Mouse (Mus musculus): ENCODE results near the gene A2ml1. TPM values are rescaled to one million over a fixed set of nuclear protein-coding genes. Genes with fewer than 3 reads are reported as not detected.
A peak's percentile ranks its signal among the peaks of the same experiment; 100 is the strongest.

A2ml1 gene
- total and polyA plus RNA-seq, 2 experiments from 2014 or later: 3.9 to 14.2 TPM

GRCm38 (mm10) chr6:128504743-128505142 is 76.7 kb downstream of the A2ml1 start:
- 44% methylated on average over 5 of the region's 5 CpGs for WGBS
- Histone ChIP-seq H3K9me3 (ENCODE audit: low read length) (no peaks in the 10 kb centered on the region), H3K4me2 (ENCODE audit: low read depth) (no peak overlapping the region), H3K9ac (no peak overlapping the region), H3K4me3 (ENCODE audit: low read depth, low read length) (no peak overlapping the region), H3K36me3 (ENCODE audit: insufficient read depth) (no peaks in the 10 kb centered on the region), H3K27ac (ENCODE audit: low read depth, low read length) (no peak overlapping the region), H3K27me3 (ENCODE audit: insufficient read depth, low read length) (no peaks in the 10 kb centered on the region), H3K4me1 (ENCODE audit: insufficient read depth) (no peaks in the 10 kb centered on the region)
- ATAC-seq (peak; percentile 60), DNase-seq (peak; percentile 45)
- no peak for TF ChIP-seq CTCF (IDR thresholded peaks at IDR 0.05; ENCODE audit: low read depth)

GRCm38 (mm10) chr6:128495346-128495745 is 86.1 kb downstream of the A2ml1 start:
- Histone ChIP-seq H3K36me3 (ENCODE audit: insufficient read depth) (no peaks in the 10 kb centered on the region), H3K9ac (no peak overlapping the region), H3K27ac (ENCODE audit: low read depth, low read length) (no peak overlapping the region), H3K4me2 (ENCODE audit: low read depth) (no peak overlapping the region), H3K27me3 (ENCODE audit: insufficient read depth, low read length) (no peaks in the 10 kb centered on the region), H3K9me3 (ENCODE audit: low read length) (no peaks in the 10 kb centered on the region), H3K4me3 (ENCODE audit: low read depth, low read length) (no peak overlapping the region), H3K4me1 (ENCODE audit: insufficient read depth) (no peaks in the 10 kb centered on the region)
- DNase-seq (no peak), ATAC-seq (no peak)
- WGBS: 69% methylated on average over 1 of the region's 1 CpGs
- TF ChIP-seq CTCF (IDR thresholded peaks at IDR 0.05; ENCODE audit: low read depth): no peak

- no peak for TF ChIP-seq CTCF (IDR thresholded peaks at IDR 0.05; ENCODE audit: low read depth)
- Histone ChIP-seq H3K27me3 (ENCODE audit: insufficient read depth, low read length) (no peaks in the 10 kb centered on the region), H3K4me3 (ENCODE audit: low read depth, low read length) (no peak overlapping the region), H3K36me3 (ENCODE audit: insufficient read depth) (no peaks in the 10 kb centered on the region), H3K9me3 (ENCODE audit: low read length) (no peaks in the 10 kb centered on the region), H3K27ac (ENCODE audit: low read depth, low read length) (no peak overlapping the region), H3K4me1 (ENCODE audit: insufficient read depth) (no peaks in the 10 kb centered on the region), H3K9ac (no peak overlapping the region), H3K4me2 (ENCODE audit: low read depth) (no peak overlapping the region)
- WGBS: 70% methylated on average over 15 of the region's 15 CpGs
- ATAC-seq (no peak), DNase-seq (no peak)
Observed at GRCm38 (mm10) chr6:128494646-128495331, 86.6 kb downstream of the A2ml1 start.

- H3K27me3 ChIP-seq (ENCODE audit: insufficient read depth, low read length): no peaks in the 10 kb centered on the region
- WGBS: 84% methylated on average over 4 of the region's 4 CpGs
- no peak overlapping the region for H3K4me3 ChIP-seq (ENCODE audit: low read depth, low read length)
- H3K4me2 ChIP-seq (ENCODE audit: low read depth): no peak overlapping the region
- no peaks in the 10 kb centered on the region for H3K36me3 ChIP-seq (ENCODE audit: insufficient read depth)
- no peak for ATAC-seq
- no peak overlapping the region for H3K9ac ChIP-seq
- DNase-seq: no peak
- no peaks in the 10 kb centered on the region for H3K4me1 ChIP-seq (ENCODE audit: insufficient read depth)
- H3K9me3 ChIP-seq (ENCODE audit: low read length): no peaks in the 10 kb centered on the region
- no peak for TF ChIP-seq CTCF (IDR thresholded peaks at IDR 0.05; ENCODE audit: low read depth)
- H3K27ac ChIP-seq (ENCODE audit: low read depth, low read length): no peak overlapping the region
Observed at GRCm38 (mm10) chr6:128491916-128492315, 89.5 kb downstream of the A2ml1 start.

- no peaks in the 10 kb centered on the region for H3K27me3 ChIP-seq (ENCODE audit: insufficient read depth, low read length)
- H3K36me3 ChIP-seq (ENCODE audit: insufficient read depth): no peaks in the 10 kb centered on the region
- H3K4me1 ChIP-seq (ENCODE audit: insufficient read depth): no peaks in the 10 kb centered on the region
- ATAC-seq (no peak), DNase-seq (no peak)
- no peak overlapping the region for H3K4me2 ChIP-seq (ENCODE audit: low read depth)
- no peak overlapping the region for H3K27ac ChIP-seq (ENCODE audit: low read depth, low read length)
- H3K9me3 ChIP-seq (ENCODE audit: low read length): no peaks in the 10 kb centered on the region
- no peak overlapping the region for H3K4me3 ChIP-seq (ENCODE audit: low read depth, low read length)
- no peak for TF ChIP-seq CTCF (IDR thresholded peaks at IDR 0.05; ENCODE audit: low read depth)
- H3K9ac ChIP-seq: no peak overlapping the region
- WGBS: 97% methylated on average over 10 of the region's 10 CpGs
Observed at GRCm38 (mm10) chr6:128490141-128490540, 91.3 kb downstream of the A2ml1 start.

Other genes starting within 250 kb of the A2ml1 start
- gene Tulp3, start 225.8 kb downstream of the A2ml1 start, total RNA-seq (2014; rRNA removed): 12.6 and 13.5 TPM in 2 replicates
- 8.1 and 11.0 TPM in 2 replicates for gene Tulp3, start 225.8 kb downstream of the A2ml1 start, polyA plus RNA-seq (2015; fragmentation: Nextera tagmentation; extraction: Ambion mirVana)
- gene Rhno1, start 218.7 kb downstream of the A2ml1 start, total RNA-seq (2014; rRNA removed): 21.5 and 32.1 TPM in 2 replicates
- 67.8 and 69.0 TPM in 2 replicates for gene Rhno1, start 218.7 kb downstream of the A2ml1 start, polyA plus RNA-seq (2015; fragmentation: Nextera tagmentation; extraction: Ambion mirVana)
- gene Foxm1, start 218.6 kb downstream of the A2ml1 start, total RNA-seq (2014; rRNA removed): 3.5 and 7.3 TPM in 2 replicates
- gene Foxm1, start 218.6 kb downstream of the A2ml1 start, polyA plus RNA-seq (2015; fragmentation: Nextera tagmentation; extraction: Ambion mirVana): 3.9 and 4.0 TPM in 2 replicates
- 0.15 TPM in 1 of 2 replicates, not detected in the other for gene Tex52, start 206.2 kb downstream of the A2ml1 start, total RNA-seq (2014; rRNA removed)
- gene Tex52, start 206.2 kb downstream of the A2ml1 start, polyA plus RNA-seq (2015; fragmentation: Nextera tagmentation; extraction: Ambion mirVana): 0.30 and 0.58 TPM in 2 replicates
- not detected in 2 replicates for gene Gm44596, start 206.1 kb downstream of the A2ml1 start, total RNA-seq (2014; rRNA removed)
- gene Gm44596, start 206.1 kb downstream of the A2ml1 start, polyA plus RNA-seq (2015; fragmentation: Nextera tagmentation; extraction: Ambion mirVana): not detected in 2 replicates
- 7.1 and 8.5 TPM in 2 replicates for gene Nrip2, start 182.3 kb downstream of the A2ml1 start, total RNA-seq (2014; rRNA removed)
- gene Nrip2, start 182.3 kb downstream of the A2ml1 start, polyA plus RNA-seq (2015; fragmentation: Nextera tagmentation; extraction: Ambion mirVana): 5.5 and 7.4 TPM in 2 replicates
- 25.3 and 57.6 TPM in 2 replicates for gene Itfg2, start 156.7 kb downstream of the A2ml1 start, total RNA-seq (2014; rRNA removed)
- 28.1 and 33.7 TPM in 2 replicates for gene Itfg2, start 156.7 kb downstream of the A2ml1 start, polyA plus RNA-seq (2015; fragmentation: Nextera tagmentation; extraction: Ambion mirVana)
- gene Fkbp4, start 142.9 kb downstream of the A2ml1 start, total RNA-seq (2014; rRNA removed): 201 and 235 TPM in 2 replicates
- gene Fkbp4, start 142.9 kb downstream of the A2ml1 start, polyA plus RNA-seq (2015; fragmentation: Nextera tagmentation; extraction: Ambion mirVana): 253 and 276 TPM in 2 replicates
- not detected in 2 replicates for gene Pzp, start 54.9 kb downstream of the A2ml1 start, total RNA-seq (2014; rRNA removed)
- gene Pzp, start 54.9 kb downstream of the A2ml1 start, polyA plus RNA-seq (2015; fragmentation: Nextera tagmentation; extraction: Ambion mirVana): not detected in 2 replicates
- not detected in 2 replicates for gene Klrb1a, start 41.9 kb upstream of the A2ml1 start, total RNA-seq (2014; rRNA removed)
- gene Klrb1a, start 41.9 kb upstream of the A2ml1 start, polyA plus RNA-seq (2015; fragmentation: Nextera tagmentation; extraction: Ambion mirVana): not detected in 2 replicates
- gene Clec2h, start 80.8 kb upstream of the A2ml1 start, total RNA-seq (2014; rRNA removed): not detected in 2 replicates
- gene Clec2h, start 80.8 kb upstream of the A2ml1 start, polyA plus RNA-seq (2015; fragmentation: Nextera tagmentation; extraction: Ambion mirVana): not detected in 2 replicates
- gene Klrb1, start 141.5 kb upstream of the A2ml1 start, total RNA-seq (2014; rRNA removed): not detected in 2 replicates
- 0.42 and 0.62 TPM in 2 replicates for gene Klrb1, start 141.5 kb upstream of the A2ml1 start, polyA plus RNA-seq (2015; fragmentation: Nextera tagmentation; extraction: Ambion mirVana)
- gene Klrb1c, start 207.6 kb upstream of the A2ml1 start, total RNA-seq (2014; rRNA removed): 0.08 and 0.24 TPM in 2 replicates
- 0.24 TPM in 1 of 2 replicates, not detected in the other for gene Klrb1c, start 207.6 kb upstream of the A2ml1 start, polyA plus RNA-seq (2015; fragmentation: Nextera tagmentation; extraction: Ambion mirVana)
- not detected in 2 replicates for gene Gm44511, start 244.7 kb upstream of the A2ml1 start, total RNA-seq (2014; rRNA removed)
- gene Gm44511, start 244.7 kb upstream of the A2ml1 start, polyA plus RNA-seq (2015; fragmentation: Nextera tagmentation; extraction: Ambion mirVana): not detected in 2 replicates
- gene Klrb1b, start 244.7 kb upstream of the A2ml1 start, total RNA-seq (2014; rRNA removed): not detected in 2 replicates
- not detected in 2 replicates for gene Klrb1b, start 244.7 kb upstream of the A2ml1 start, polyA plus RNA-seq (2015; fragmentation: Nextera tagmentation; extraction: Ambion mirVana)